Mouse (Mus musculus) testis, adult 2 months (tissue): ENCODE measurements at regions not wholly inside any gene's neighbourhood (a gene's known extent, or its start where the extent isn't known, plus 50 kb on each side); places are given as distances from the start of the nearest gene placed in this dataset.

Experiments
- CTCF ChIP-seq: fragments of 200-500 bp; IDR thresholded peaks from 2 replicates; pipeline ENCODE4 v1.5.1; 2012; ENCODE audit warnings: low read depth, mild to moderate bottlenecking, inconsistent platforms, low read length, moderate library complexity; ENCODE audit not compliant: control insufficient read depth, insufficient read depth, insufficient replicate concordance
- POLR2A ChIP-seq: fragments of 200-500 bp; IDR thresholded peaks from 2 replicates; pipeline ENCODE4 v1.6.1; 2012; ENCODE audit warnings: low read depth, mild to moderate bottlenecking, inconsistent platforms, low read length, moderate library complexity; ENCODE audit not compliant: control insufficient read depth

- TF ChIP-seq CTCF (no peak), POLR2A (no peak)
Observed at GRCm38 (mm10) chr6:84299146-84299545, 290.8 kb downstream of the Dysf start.
